Mouse (Mus musculus): ENCODE measurements around the gene Rnf17. TPM values are rescaled to one million over a fixed set of nuclear protein-coding genes. Genes with fewer than 3 reads are reported as not detected.

Gene Rnf17
- total RNA-seq, 1 experiment from 2014 or later = 1.2 TPM

DNA sequence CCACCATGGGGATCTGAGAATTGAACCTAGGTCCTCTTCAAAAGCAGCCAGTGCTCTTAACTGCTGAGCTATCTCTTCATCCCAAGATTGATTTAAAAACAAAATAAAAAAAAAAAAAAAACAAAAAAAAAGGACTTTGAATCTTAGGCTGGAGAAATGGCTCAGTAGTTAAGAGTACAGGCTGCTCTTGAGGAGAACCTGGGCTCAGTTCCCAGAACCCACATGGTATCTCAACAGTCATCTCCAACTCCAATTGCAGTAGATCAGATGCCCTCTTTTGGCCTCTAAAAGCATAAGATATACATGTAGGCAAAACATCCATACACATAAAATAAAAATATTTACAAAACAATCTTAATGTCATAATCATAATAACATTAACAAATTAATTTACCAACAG, 87.4 kb downstream of the Rnf17 start:
- no peak for ATAC-seq (ENCODE audit: extremely low read depth, insufficient number of reproducible peaks, low FRiP score, poor library complexity, severe bottlenecking)

DNA sequence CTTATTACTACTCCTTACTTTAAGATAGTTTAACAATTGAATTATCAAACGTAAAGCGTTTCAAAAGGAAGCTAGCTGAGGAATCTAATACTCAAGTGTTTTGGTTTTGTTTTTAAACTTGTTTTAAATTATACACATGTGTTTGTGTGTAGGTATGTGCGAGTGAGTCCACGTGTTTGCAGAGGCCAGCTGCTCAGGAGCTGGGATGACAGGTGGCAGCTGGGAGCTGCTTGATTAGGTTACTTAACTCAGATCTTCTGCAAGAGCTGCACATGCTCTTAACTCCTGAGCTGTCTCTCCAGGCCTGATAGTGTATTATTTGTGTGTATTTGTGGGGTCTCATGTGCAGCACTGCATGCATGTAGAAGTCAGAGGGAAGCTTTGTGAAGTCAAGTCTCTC, 100.0 kb downstream of the Rnf17 start:
- ATAC-seq (ENCODE audit: extremely low read depth, insufficient number of reproducible peaks, low FRiP score, poor library complexity, severe bottlenecking) = no peak

DNA sequence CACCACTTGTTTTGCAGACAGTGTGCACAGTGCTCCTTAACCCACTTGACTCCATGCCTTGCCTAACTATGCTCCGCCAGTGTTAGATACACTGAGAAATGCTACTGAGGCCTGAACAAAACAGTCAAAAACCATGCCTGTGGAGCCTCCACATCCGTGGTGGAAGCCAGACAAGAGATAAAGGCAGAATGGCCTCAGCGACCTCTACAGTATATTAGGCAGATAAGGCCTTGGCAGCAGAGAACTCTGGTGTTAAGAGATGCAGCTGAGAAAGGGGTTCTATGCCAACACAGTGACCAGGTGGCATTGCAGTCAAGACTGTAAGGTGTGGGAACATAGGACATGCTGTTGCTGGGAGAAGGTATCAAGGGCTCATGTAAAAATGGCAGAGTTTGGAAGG, 104.4 kb downstream of the Rnf17 start:
- ATAC-seq (ENCODE audit: extremely low read depth, insufficient number of reproducible peaks, low FRiP score, poor library complexity, severe bottlenecking) = no peak

DNA sequence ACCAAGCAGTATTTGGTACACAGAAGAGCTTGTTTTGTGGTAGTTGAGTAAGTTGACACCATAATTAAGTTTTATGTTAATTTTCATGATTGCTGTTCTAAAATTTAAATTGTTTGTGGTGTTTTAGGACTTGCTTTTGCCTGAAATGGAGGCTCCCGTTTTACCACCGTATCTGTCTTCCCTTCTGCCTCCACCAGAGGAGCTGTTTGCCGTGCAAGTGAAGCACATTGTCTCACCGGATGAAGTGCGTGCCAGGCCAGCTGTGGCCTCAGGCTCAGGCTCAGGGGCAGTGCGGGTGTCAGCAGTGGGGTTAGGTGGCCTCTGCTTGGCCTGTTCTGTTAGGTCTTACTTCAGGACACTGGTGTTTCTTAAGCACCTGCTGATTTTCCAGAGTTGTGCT, 109.7 kb downstream of the Rnf17 start:
- no peak for ATAC-seq (ENCODE audit: extremely low read depth, insufficient number of reproducible peaks, low FRiP score, poor library complexity, severe bottlenecking)

DNA sequence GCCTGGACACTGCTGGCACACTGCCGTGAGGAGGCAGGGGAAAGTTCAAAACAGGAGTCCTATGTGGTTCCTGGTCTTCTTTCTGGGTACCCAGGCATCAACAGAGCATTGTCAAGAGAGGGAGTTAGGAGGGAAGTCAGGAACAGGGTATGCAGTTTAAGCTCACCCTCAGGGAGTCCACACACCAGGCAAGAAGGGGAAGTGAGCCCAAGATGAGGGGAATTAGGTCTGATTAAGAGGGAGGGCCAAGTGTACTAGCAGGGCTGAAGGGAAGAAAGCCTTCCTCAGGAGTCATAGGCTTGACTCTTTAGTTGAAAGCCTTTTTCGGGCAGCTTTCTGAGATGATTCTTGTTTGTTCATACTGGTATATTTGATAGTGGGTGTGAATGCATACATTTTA, 112.4 kb downstream of the Rnf17 start:
- no peak for ATAC-seq (ENCODE audit: extremely low read depth, insufficient number of reproducible peaks, low FRiP score, poor library complexity, severe bottlenecking)

DNA sequence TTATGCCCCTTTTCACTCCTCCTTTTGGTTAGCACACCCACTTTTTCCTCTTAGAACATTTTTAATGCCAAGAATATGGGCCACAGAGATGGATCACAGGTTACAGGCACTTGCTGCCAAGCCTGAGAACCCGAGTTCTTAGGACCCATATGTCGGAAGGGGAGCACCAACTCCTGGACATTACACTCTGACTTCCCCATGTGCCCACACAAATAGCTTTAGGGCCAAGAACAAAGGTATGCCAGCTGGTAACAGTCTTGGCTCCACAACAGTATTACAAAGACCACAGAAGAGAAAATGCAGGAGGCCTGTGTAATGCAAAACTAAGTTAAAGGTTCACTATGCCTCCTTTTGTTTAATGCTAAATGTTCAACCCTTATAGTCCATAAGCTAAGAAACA, 128.4 kb downstream of the Rnf17 start:
- ATAC-seq (ENCODE audit: extremely low read depth, insufficient number of reproducible peaks, low FRiP score, poor library complexity, severe bottlenecking) = no peak

DNA sequence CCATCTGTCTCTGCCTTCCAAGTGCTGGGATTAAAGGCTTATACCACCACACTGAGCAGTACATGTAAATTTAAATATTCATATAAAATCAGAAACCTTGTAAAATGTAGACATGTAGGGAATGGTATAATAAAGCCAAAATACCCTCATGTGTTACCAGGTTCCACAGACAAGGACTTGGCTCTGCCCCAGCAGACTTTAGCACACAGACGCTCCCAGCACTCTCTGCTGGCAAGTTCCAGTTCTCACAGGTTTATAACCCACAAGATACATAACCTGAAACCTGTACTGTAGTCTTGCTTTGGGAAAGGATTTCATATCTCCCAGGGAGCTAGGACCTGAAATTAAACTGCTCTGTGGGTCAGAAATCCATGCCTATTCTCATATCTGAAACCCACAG, 142.6 kb downstream of the Rnf17 start:
- no peak for ATAC-seq (ENCODE audit: extremely low read depth, insufficient number of reproducible peaks, low FRiP score, poor library complexity, severe bottlenecking)

DNA sequence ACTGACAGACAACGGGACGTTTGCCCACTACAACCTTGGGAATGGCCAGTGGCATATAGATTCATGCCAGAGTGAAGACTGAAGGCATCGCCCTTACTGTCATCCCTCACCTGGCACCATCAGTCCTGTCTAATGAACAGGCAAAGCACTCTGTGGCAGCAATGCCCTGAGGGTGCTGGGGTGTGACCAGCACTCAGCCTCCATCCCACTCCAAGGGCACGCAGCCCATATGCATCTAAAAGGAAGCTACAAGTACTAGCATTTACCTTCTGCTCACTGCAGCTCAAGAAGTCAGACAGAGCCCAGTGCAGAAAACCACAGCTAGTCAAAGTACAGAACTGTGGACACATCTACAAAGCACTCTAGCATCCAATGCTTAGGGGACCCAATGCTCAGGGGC, 143.1 kb downstream of the Rnf17 start:
- ATAC-seq (ENCODE audit: extremely low read depth, insufficient number of reproducible peaks, low FRiP score, poor library complexity, severe bottlenecking) = no peak

DNA sequence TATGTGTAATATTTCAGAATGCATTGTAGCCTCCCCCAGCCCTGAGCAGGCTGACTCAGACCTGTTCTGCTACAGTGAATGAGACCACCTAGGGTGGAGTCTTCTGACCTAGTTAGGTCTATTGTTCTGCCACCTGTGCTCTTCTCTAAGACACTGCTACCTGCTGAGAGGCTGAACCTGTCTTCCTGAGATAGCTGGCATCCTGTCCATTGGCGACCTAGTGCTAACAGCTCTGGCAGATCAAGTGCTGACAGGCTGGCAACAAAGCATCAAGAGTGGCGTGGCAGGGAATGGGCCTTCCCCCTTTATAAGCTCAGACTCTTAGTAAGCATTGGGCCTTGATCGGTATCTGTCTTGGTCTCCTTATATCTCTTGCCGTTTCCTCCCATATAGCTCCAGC, 148.6 kb downstream of the Rnf17 start:
- ATAC-seq (ENCODE audit: extremely low read depth, insufficient number of reproducible peaks, low FRiP score, poor library complexity, severe bottlenecking) = no peak

DNA sequence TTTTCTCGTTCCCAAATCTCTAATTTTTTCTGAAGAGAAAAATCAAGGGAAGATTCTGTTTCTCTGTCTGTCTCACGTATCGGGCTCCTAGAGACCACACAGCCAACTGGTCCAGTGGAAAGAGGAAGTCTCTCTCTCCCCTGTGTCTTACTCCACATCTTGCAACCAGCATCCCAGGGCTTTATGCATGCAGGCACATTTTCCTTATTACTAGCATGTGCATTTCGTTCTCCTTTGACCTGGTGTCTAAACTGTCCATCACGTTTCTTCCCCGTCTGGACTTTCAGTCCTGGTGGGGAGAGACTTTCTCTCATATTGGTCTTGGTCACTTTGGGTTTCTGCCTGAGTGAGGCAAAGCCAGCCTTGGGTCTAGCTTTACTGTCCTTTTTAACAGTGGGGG, 150.5 kb downstream of the Rnf17 start:
- no peak for ATAC-seq (ENCODE audit: extremely low read depth, insufficient number of reproducible peaks, low FRiP score, poor library complexity, severe bottlenecking)

DNA sequence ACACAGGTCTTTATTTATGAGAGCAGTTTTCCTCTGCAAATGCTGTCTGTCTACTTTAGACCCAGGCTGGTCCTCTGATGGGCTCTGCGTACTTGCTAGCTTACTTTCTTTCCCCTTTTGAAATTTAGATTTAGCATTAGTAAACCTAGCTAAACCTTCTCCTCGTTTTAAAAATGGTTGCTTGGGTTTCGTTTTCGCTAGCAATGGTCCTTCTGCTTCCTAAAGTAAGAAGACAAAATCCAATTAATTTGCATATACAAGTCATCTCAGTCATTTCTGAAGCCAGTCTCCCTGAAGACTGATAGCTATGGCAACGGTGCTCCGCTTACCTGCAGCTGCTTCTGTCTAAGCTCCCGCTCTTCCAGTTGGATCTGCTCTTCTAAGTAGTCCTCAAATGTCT, 150.9 kb downstream of the Rnf17 start:
- no peak for ATAC-seq (ENCODE audit: extremely low read depth, insufficient number of reproducible peaks, low FRiP score, poor library complexity, severe bottlenecking)

DNA sequence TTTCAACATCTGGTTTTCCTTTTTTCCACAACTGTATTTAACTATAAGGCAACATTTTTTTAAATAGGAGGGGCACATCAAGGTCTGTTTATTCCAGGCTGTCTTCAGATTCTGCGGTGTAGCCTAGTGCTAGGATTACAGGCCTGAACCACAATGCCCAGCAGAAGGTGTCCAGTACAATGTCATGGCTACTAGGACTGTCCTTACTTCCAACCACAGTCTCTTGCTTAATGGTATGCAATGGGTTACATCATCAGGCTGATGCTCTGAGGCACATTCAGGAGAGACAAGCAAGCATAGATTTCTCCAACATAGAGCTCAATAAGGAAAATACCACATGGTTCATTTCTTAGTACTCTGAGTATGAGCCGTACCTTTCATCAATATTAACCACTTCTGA, 152.3 kb downstream of the Rnf17 start:
- no peak for ATAC-seq (ENCODE audit: extremely low read depth, insufficient number of reproducible peaks, low FRiP score, poor library complexity, severe bottlenecking)

DNA sequence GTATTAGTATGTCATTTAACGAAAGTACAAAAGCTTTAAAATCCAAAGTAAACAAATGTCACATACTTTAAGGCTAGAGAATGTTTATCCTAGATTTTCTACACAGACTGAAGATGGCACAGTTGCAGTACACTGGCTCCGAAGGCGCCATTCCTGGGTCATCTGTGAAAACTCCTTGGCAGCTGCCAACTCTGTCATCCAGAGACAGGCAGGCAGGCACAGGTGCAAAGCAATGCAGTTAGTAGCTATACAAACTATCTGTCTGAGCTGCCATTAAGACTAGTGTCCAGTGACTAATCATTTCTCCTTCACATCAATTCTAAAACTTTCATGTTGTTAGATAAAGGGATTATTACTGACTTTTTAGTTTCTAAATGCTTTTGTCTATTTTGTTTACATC, 156.8 kb downstream of the Rnf17 start:
- ATAC-seq (ENCODE audit: extremely low read depth, insufficient number of reproducible peaks, low FRiP score, poor library complexity, severe bottlenecking) = no peak

DNA sequence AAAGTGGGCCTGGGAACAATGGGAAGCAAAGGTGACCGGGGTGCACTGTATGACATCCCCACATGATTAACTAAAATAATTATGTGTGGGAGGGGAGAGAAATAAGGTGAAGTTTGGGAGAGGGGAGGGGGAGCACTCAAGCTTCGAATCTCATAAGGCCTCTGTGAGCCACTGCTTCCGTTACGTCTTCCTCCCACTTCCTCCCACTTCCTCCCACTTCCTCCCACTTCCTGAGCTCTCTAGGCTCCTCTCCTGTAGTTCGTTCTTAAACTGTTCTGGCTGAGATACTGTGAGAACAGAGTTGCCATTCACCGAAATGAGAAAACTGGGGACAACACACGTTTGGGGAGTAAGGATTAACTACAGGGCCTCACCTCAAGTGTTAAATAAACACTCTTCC, 165.1 kb downstream of the Rnf17 start:
- no peak for ATAC-seq (ENCODE audit: extremely low read depth, insufficient number of reproducible peaks, low FRiP score, poor library complexity, severe bottlenecking)

DNA sequence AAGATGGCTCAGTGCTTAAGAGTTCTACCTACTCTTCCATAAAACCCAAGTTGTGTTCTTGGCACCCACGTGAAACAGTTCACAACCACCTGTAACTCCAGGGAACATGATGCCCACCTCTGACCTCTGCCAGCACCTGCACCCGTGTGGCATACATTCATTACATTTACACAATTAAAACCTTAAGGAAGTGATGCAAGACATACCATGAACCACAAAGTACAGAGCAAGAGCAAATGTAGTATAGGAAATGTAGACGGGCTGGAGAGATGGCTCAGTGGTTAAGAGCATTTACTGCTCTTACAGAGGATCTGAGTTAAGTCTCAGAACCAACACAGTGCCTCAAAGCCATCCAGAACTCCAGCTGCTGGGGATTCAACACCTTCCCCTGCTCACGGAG, 166.7 kb downstream of the Rnf17 start:
- ATAC-seq (ENCODE audit: extremely low read depth, insufficient number of reproducible peaks, low FRiP score, poor library complexity, severe bottlenecking) = no peak

DNA sequence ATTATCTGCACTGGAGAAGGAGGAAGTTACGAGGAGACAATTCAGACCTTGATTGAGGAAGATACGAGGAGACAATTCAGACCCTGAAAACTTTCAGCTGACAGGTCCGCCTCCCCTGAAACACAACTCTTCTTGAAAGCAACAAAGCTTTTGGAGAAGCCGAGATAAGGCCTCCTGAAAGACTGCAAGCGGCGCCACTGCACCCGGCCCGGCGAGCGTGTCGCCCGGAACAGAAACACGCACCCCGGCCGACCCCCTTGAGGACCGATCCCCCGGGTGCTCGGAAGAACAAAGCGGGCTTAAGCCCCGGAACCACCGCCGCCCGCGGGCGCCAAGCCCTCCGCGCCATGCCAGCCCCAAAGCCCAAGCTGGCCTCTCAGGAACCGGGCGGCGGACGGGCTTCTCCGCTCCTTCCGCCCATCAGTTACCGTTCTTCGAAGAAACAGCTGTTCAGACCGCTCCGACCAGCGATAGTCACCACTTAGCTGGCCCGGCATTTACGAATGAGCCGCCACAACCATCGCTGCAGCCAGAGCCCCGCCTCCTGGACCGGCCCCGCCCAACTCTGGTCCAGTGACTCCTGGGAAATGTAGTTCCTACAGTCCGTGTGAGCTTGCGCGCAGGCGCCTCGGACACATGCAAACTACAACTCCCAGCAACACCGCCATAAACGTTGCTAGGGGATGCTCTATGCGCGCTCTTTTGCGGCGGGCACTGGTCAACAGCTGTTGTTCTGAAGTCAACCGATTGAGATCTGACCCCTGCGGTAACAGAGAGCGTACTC, 169.1 kb downstream of the Rnf17 start:
- peak; percentile 94 for ATAC-seq (ENCODE audit: extremely low read depth, insufficient number of reproducible peaks, low FRiP score, poor library complexity, severe bottlenecking)

DNA sequence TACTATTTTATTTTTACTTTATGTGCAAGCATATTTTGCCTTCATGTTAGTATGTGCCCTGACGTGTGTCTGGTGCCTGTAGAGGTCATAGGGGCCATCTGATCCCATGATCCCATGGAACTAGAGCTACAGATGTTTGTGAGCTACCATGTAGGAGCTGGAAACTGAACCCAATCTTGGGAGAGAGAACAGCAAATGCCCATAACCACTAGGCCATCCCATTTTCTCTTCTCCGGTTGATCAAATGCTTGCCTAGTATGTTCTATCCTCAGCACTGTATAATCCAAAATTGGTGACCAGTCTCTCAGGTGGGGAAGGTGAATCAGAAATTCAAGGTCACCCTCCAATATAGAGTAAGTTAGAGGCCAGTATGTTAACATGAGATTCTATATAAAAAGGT, 170.2 kb downstream of the Rnf17 start:
- ATAC-seq (ENCODE audit: extremely low read depth, insufficient number of reproducible peaks, low FRiP score, poor library complexity, severe bottlenecking) = no peak

Other genes with a start within 250 kb of the Rnf17 start
- not detected in 2 replicates for gene Gzmg, start 243.0 kb upstream of the Rnf17 start, total RNA-seq (2017)
- gene Gzmn, start 228.0 kb upstream of the Rnf17 start, total RNA-seq (2017) = not detected in 2 replicates
- not detected in 2 replicates for gene Gzmf, start 191.2 kb upstream of the Rnf17 start, total RNA-seq (2017)
- gene Gzmc, start 167.9 kb upstream of the Rnf17 start, total RNA-seq (2017) = not detected in 2 replicates
- gene Gzmb, start 140.3 kb upstream of the Rnf17 start, total RNA-seq (2017) = 1.2 and 3.1 TPM in 2 replicates
- gene Atp12a, start 37.5 kb upstream of the Rnf17 start, total RNA-seq (2017) = not detected in 2 replicates
- 17.8 and 21.5 TPM in 2 replicates for gene Cenpj, start 172.8 kb downstream of the Rnf17 start, total RNA-seq (2017)
- gene Parp4, start 173.0 kb downstream of the Rnf17 start, total RNA-seq (2017) = 25.7 and 26.6 TPM in 2 replicates